Mouse (Mus musculus) MEL-GATA-1-ER (cell line): ENCODE results near the gene Ttll3.

Experiments used
- DNase-seq: peaks from one replicate; pipeline ENCODE4 v3.0.0-alpha.2; 2012; ENCODE audit warnings: low read depth; ENCODE audit errors: extremely low read depth

The Ttll3 gene

DNA sequence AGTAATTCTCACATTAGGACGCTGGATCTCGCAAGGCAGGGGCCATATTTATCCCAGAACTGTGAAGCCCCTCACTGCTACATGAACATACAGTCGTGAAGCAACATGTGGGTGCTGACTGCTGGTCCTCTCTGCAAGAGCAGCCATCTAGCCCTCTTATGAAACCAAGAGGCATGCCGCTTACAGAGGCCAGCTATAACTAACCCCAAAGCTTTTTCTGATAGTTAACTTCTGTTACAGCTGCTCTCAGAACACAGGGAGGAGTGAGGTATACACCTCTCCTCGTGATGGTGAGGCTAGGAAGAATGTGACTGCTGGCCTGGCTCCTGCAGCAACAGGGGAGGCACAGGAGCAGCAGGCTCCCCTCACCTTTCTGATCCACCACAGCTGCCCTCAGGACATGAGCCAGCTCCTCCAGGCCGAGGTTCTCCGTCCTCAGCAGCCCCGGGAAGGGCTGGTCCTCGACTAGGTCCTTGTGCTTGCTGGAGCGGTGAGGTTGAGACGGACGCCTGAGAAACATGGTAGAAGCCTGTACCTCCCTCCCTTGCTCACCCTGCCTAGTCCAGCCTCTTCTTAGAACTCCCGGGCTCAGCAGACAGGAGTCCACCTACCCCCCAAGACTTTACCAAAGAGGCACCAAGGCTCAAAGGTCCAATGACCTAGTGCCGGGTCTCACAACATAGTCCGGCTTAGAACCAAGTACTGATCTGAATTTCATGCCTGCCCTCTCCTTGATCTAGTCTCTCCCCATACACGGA is 29.6 kb downstream of the Ttll3 start:
- DNase-seq: no peak

DNA sequence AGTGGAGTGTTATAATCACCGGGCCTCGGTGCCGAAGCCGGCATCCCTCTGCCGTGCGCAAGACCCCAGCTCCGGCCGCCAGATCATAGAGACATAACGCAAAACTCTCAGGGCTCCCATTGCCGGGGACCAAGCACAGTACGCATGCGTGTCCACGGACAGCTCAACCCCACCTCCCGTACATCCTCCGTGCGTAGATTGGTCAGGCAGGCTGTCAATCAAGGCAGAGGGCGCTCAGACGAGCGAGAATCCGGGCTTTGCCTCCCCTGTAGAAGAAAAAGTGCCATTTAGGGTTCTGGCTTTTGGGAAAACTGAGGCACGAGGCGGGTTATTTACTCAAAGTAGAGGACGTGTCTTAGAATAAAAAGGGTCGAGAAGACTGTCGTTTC is 30.1 kb downstream of the Ttll3 start, which contains the start of gene Rpusd3:
Rpusd3 (minus strand) TSS at position 142 of the 389 bp plus-strand sequence.
- DNase-seq: peak; percentile 93

DNA sequence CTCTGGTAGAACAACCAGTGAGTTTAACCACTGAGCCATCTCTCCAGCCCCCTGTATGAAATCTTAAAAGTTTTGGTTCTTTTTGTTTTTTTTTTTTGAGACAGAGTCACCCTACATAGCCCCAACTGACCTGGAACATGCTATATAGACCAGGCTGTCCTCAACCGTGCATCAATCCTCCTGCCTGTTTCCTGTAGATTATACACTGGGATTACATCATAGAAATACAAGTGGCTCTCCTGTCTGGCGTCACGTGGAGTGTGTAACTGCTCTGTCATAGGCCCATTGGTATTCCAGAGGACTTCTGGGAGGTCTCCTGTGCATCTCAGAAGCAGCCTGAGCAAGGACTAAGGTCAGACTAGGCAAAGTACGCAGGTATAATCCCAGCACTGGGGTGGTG is 33.9 kb downstream of the Ttll3 start:
- DNase-seq: peak; percentile 72

DNA sequence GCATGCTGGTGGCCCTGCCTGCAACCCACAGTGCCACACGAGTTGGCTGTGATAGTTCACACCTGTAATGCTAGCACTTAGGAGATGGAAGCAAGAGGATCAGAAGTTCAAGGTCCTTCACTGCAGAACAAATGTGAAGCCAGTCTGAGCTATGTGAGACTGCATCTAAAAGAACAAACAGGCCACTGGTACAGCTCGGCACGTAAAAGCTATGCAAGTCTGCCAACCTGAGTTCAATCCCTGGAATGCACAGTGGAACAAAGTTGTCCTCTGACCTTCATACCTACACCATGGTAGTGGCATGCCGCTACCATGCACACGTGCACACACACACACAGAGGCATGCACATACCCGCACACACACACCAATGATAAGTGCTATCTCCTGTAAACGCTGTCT is 35.1 kb downstream of the Ttll3 start:
- no peak for DNase-seq

DNA sequence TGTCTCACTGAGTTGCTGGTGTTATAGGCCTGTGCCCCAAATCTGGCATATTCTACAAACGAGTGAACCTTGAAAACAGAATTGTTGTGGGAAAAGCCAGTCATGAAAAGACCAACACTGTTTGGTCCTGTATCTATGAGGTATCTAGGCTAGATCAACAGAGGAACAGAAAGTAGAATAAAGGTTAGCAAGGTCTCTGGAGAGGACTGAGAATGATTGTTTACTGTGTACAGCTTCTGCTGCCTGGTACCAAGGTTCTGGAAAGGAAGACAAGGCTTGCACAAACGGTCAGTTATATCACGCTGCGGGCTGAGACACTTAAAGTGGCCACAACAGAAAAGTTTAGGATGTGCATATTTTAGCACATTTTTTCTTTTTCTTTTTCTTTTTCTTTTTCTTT is 37.6 kb downstream of the Ttll3 start:
- no peak for DNase-seq

DNA sequence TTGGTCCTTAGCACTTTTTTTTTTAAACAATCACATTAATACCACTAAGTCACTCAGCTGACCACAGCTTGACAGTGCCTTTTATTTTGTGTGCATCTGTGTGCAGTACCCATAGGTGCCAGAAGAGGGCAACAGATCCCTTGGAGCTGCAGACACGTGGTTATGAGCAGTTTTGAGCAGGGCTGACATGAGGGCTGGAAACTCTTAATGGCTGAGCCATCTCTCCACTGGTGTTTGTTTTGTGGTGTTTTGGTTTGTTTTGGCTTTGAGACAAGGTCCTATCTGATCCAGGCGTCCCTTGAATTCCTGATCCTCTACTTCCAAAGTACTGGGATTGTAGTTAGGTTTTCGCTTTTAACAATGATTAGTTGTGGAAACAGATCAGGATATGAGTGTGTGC is 38.3 kb downstream of the Ttll3 start:
- peak; percentile 45 for DNase-seq

DNA sequence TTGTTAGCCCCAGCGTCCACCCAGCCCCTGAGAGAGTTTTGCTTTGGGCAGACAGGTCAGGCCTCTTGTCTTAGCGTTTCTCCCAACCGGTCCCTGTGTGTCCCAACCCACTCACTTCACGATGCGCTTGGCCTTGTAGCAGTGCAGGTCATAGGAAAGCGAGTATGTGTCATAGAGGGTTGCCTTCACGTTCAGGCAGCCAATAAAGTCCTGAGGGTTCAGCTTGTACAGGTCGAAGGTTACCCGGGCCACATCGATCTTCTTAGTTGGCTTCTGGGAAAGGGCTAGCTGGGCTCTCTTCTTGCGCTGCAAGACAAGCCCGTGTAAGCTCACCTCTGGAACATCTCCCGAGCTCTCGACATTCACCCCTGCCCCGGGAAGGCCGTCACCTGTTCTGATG is 38.9 kb downstream of the Ttll3 start:
- no peak for DNase-seq

DNA sequence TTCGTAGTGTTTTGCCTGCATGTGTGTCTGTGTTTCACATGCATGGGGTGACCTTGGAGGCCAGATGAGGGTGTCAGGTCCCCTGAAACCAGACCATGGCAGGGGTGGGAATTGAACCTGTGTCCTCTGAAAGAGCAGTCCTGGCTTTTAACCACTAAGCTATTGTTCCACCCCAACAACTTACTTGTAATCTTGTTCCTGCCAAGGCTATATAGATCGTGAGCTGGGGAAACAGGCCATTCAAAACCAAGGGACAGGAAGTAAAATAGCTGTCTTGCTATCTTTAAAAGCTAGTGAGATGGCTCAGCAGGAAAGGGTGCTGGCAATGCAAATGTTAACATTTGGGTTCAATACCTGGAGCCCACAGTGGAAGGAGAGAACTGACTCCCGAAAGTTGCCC is 40.9 kb downstream of the Ttll3 start:
- DNase-seq: no peak

DNA sequence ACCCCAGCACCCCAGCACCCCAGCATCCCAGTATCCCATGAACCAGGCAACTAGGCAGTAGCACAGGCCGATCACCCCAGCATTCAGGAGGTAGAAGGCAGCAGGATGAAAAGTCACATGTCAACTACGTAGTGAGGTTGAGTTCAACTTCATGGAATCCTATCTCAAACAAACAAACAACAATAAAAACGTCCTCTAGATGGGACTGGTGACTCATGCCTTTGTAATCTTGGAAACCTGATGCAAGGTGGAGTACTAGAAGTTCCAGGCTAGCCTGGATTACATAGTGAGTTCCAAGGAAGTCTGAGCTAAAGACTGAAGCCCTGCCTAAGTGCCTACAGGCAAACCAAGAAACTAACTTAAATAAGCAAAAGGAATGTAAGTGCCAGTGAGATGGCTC is 41.8 kb downstream of the Ttll3 start:
- no peak for DNase-seq

DNA sequence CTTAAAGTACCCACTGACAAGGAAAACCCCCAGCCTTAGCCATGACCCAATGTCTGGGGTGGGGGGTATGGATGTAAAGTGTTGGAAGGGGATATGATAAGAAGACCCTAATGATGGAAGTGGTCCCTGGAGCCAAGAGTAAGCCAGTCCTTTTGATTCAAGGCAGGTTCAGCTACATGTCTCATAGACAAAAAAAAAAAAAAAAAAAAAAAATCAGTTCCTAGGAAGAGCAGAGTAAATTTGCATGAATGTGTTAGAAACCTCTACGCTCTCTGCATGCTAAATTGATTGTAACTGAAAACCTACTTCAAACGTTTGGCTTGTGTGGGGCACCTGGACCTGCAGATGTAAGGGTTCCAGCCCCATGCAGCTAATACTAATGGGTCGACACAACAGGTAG is 42.7 kb downstream of the Ttll3 start:
- no peak for DNase-seq

DNA sequence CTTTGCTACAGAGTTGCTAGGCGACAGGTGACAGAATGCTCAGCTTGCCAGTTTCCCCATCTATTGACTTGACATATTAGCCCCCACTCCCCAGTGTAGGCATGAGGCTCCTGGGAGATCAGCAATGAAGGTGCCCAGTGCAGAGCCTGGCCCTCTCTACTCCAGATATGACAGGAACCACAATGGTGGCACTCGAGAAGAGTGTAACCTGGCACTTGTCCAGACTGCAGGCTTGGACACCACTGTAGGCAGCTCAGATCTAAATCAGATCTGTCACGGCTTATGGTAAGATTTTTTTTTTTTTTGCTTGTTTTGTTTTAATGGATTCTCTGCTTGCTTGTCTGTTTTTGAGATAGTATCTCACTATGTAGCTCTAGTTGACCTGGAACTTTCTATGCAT is 44.6 kb downstream of the Ttll3 start:
- no peak for DNase-seq

DNA sequence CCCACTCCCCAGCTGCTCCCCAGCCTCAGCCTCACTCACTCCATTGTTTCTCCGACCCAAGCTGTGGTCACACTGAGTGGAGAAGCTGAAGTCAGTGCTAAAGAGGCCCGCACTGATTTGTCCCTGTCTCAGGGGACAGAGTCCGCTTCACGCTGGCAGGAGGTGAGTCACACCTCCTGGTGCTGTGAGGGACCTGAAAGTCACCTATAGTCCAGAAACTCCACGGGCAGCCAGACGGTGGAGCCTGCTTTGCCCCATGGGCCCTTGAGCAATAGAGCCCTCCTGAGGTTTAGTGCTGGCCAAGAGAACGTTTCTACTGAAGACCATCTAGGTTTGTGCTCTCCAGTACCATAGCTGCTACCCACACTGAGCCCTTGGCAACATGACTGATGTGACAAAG is 45.6 kb downstream of the Ttll3 start:
- DNase-seq: no peak

DNA sequence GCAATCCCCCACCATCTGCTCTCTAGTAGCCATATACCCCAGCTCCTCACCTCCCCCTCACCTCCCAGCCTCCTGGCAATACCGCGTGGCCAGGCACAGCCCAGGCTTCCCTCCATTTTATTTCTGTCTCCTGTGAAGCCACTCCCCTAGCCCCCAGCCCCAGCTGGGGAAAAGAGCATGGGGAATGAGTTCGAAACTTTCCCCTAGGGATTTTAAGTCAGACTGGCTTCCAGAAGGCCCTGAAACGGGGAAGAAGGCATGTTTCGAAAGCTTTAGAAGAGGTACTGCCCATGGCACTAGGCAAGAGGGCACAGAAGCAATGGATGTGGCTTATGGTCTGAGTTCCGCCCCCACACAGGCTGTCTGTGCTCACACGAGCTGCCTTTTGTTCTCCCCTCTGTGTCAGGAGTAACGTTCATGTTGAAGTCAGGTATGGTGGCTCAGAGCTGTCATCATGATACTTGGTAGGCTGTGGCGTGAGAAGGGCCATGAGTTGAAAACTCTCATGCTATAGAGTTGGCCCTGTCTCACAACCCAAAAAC is 46.7 kb downstream of the Ttll3 start, which contains the start of gene Cidec:
Cidec (minus strand) TSS at position 97 of the 542 bp plus-strand sequence.
- DNase-seq: no peak

DNA sequence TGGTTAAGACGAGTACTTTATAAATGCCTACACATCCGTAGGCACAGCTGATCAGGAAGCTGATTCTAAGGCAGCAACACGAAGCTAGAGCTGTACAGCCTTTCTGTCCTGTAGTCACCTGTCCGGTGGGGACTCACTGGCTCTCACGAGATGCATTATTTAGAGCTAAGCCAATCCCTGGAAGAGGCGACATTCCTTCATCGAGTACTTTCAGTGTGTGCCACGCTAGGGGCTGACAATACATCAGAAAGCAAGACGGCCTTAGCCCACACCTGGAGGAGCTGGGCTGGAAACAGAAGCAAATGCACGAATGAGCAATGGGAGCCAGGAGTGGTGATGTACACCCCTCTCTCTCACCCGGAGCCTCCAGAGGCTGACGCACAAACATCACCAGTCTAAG is 48.1 kb downstream of the Ttll3 start:
- no peak for DNase-seq

DNA sequence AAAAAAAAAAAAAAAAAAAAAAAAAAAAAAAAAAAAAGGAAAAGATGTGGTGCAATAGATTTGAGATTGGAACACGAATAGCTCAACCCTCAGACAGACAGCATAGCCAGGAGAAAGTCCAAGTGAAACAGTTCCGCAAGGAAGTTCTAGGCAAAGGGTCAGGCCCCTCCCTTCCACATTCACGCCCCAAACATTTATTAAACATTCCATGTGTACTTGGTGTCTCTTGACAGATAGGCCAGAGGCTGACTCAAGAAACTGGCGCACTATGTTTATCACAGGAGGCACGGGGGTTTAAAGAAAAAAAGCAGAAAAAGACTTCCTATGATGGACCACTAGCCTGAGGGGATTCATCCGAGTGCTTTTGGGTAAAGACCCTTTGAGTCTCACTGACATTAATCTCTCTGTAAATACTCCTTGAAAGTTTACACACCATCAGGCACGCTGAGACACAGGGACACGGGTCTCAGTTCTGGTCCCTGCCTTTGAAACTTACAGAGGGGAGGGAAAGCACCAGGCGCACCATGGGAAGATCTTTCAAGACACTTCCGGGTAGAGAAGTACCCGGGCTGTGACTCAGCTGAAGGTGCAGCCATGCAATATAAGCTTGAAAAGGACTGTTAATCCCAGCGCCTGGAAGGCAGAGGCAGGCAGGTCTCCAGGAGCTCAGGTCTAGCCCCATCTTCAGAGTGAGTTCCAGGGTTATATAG is 49.8 kb downstream of the Ttll3 start:
- DNase-seq: no peak

DNA sequence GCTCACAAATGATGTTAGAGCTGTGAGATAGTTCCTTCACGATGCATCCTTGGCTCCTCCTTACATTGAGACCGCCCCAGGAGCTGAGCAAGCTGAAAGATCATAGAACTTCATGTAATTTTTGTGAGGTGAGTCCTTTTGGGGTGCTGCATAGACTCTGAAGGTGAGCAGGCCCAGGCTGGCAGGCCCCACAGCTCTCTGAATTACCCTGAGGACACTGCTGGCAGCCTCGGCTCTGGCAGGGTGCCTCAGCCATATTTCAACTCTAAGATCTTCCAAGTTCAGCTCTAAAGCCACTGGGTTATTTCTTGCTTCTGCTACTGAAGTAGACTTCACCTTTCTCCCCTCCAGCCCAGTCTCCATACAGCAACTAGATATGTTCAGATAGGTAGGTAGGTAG is 51.6 kb downstream of the Ttll3 start:
- no peak for DNase-seq

DNA sequence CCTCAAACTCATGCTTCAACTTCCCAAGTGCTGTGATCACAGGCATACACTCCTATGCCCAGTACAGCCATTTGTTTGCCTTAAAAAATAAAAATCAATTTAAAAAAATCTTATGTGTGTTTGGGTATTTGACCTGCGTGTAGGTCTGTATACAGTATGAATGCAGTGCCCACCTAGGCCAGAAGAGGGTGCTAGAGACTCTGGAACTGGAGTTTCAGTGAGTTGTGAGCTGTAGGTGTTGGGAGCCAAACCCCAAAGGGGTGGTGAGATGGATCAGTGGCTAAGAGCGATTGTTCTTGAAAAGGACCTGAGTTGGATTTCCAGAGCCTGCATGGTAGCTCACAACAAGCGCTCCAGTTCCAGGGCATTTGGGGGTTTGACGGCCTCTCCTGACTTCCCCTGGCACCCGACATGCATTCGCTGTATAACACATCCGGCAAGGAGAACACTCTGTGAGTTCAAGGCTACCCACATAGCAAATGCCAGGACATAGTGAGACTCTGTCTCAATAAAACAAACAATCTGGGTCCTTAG is 52.2 kb downstream of the Ttll3 start:
- DNase-seq: peak; percentile 81

DNA sequence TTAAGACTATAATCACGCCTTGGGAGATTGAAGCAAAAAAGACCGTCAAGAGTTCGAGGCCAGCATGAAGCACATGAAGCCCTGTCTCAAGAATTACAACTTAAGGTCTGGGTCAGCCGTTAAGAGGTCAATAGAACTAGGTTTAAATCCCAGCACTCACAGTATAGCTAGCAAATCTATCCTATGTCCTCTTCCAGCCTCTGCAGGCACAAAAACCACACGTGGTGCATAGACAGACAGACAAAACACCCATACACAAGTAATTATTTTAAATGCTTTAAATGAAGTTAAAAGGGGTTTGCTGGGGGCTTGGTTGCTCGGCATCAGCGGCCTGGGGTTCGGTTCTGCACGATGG is 53.0 kb downstream of the Ttll3 start:
- no peak for DNase-seq

DNA sequence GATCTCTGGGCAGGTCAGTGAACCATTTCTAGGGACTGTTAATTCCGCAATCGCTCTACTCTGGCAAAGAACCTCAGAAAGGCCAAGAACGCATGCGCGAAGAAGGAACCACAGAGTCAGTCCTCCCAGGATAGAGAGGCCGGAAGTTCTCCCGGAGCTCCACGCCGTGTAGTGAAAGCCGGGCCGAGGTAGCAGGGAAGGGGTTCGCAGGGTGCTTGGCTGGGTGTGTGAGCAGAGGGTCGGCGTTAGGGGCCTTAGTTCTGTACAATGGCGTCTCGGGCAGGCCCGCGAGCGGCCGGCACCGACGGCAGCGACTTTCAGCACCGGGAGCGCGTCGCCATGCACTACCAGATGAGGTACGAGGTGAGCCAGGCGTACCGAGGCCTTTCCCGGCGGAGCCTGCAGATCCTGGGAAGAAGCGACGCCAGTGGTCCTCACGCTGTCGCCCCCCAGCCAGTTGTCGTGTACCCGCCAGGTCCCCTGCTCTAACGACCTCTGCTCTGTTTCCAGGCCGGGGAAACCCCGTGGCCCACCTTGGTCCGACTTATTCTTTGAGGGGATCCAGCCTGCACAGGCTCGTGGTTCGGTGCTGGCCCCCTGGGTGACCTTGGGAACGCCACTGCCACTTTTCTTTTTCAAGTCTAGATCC is 53.5 kb downstream of the Ttll3 start, which contains the start of gene Jagn1:
Jagn1 (plus strand) TSS at position 128 of the 649 bp plus-strand sequence.
- DNase-seq: peak; percentile 86

DNA sequence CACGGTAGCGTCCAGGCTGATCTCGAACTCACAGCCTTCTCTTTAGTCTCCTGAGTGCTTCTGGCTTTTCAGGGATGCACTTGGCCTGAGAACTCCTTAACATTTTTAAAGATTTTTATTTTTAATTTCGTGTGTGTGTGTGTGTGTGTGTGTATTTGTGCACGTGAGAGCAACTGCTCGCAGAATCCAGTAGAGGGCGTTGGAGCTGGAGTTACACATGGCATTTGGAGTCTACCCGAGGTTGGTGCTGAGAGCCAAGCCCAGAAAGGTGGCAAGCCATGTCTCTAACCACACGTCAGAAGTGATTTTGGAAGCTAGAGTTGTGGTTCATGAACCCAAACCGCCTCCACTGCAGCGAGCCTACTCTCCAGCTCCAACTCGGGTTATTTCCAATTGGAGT is 54.0 kb downstream of the Ttll3 start:
- DNase-seq: no peak

DNA sequence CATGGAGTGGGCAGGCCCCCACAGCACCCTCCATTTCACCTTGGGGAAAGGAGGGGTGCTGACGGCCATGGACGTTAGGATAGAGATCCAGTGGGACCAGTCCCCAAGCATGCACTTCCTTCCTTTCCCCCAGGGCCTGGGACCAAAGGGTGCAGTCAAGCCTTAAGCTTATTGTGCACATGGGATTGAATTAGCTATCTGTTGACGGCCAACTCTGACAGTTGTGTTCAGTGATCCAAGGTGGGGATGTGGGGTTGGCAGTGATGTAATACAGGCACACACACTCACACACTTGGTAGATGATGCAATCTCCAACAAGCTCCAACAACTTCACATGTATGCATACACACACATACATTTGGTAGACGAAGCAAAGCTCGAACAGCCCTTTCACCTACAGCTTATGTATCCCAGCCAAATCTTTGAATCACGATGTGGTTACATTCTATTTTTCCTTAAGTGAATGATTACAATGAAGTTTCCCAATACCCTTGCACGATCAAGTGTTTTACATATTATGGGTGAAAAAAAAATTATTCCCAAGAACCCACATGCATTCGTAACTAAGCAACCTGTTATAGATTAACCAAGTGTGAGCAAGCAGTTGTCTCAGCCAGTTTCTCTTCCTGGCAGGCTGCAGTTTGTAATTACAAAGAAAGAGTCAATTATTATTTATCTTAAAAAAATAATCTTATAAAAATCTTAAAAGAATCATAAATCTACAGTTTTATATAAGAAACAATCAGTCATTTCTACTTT is 55.3 kb downstream of the Ttll3 start:
- DNase-seq: no peak
